Mouse (Mus musculus) CH12.LX (cell line): ENCODE data around the gene Fam160a2.

Source experiments
- CHD1 ChIP-seq: IDR thresholded peaks from 2 replicates; pipeline ENCODE4 v1.6.1; 2012; ENCODE audit warnings: low read depth, low read length, improper control_type of control experiment, inconsistent platforms
- CTCF ChIP-seq, 2 experiments: IDR thresholded peaks in 1 of 2; conservative IDR thresholded peaks in 1 of 2; 2 replicates each; pipeline ENCODE4 v1.5.1; 2011 to 2012; ENCODE audit warnings: low read depth in 2 of 2, low read length in 2 of 2, improper control_type of control experiment in 1 of 2, inconsistent platforms in 1 of 2, mild to moderate bottlenecking in 1 of 2, moderate library complexity in 1 of 2
- POLR2A ChIP-seq: IDR thresholded peaks from 2 replicates; pipeline ENCODE4 v1.6.1; 2011; ENCODE audit warnings: low read depth, mild to moderate bottlenecking, improper control_type of control experiment, low read length
- POLR2AphosphoS2 ChIP-seq: IDR thresholded peaks from 2 replicates; pipeline ENCODE4 v1.6.1; 2011; ENCODE audit warnings: low read depth, low read length, improper control_type of control experiment
- UBTF ChIP-seq: IDR thresholded peaks from 2 replicates; pipeline ENCODE4 v1.6.1; 2012; ENCODE audit warnings: low read depth, mild to moderate bottlenecking, inconsistent platforms, low read length, improper control_type of control experiment, moderate library complexity

DNA sequence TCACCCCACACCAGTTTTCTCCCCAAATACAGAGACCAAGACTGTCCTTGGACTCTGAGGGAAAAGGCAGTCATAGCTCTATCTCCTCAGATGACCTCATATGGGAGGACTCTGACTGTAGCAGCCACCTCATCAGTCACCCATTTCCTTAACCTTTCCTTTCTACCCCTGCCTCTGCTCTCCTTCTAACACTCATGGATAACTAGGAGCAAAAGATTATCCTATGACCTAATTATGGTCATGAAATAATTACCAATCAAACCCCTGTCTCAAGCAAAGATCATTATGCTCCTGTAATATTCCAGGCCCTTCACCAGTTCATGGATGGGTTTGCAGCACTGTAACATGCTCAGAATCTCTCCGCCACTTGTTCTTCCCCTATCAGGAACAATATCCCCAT is 31.9 kb downstream of the Fam160a2 start, which contains the start of gene Olfr692:
- TF ChIP-seq CTCF (conservative IDR thresholded peaks at IDR 0.05 in 1 of 2, IDR thresholded peaks at IDR 0.05 in 1 of 2; ENCODE audit: low read depth in 2 of 2, low read length in 2 of 2), result no peak
- TF ChIP-seq POLR2A, result no peak
- no peak for TF ChIP-seq POLR2AphosphoS2
- no peak for TF ChIP-seq CHD1
- no peak for TF ChIP-seq UBTF
